Mouse (Mus musculus) c-Kit-positive CD71-positive TER-119-positive erythroid progenitor cells, embryonic 14.5 days (primary cell): ENCODE results near the gene Lyrm4.

Source experiments
- DNase-seq: peaks from one replicate; pipeline ENCODE4 v3.0.0-alpha.2; 2013; ENCODE audit warnings: low spot score

The Lyrm4 gene

GRCm38 (mm10) chr13:36117143-36118014 lies at the start of gene Lyrm4, which contains the start of gene Fars2:
Gene Lyrm4 (minus strand): TSS chr13:36117526.
Gene Fars2 (plus strand): TSS chr13:36117412.
- peak; percentile 97 for DNase-seq

GRCm38 (mm10) chr13:36163898-36164297 lies 46.6 kb upstream of the Lyrm4 start:
- no peak for DNase-seq

GRCm38 (mm10) chr13:36163411-36163810 lies 46.1 kb upstream of the Lyrm4 start:
- no peak for DNase-seq

DNA sequence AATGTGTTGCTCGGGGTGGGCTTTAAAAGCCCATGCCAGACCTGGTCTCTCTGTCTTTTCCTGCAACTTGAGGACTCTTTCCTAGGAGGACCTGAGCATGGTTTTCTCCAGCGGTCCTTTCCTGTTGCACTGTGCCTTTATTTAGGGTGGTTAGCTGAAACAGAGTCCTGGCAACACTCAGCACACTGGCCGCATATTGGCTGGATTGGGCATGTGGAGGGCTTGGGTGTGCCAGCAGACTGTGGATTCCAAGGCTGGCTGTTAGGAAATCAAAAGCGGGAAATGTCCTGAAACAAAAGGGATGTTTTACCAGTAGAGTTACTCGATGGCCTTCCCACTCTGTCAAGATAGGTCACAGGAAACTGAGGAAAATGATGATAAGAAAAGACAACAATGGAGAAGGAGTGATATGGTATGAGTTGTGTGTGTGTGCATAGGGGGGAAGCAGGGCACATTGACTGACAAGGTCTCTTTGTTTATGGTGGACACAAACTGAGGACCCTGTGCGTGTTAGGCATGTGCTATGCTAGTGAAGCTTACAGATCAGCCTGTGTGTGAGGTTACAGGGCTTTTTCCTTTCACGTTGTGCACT lies 39.1 kb upstream of the Lyrm4 start:
- DNase-seq: no peak

- no peak for DNase-seq
Measured at GRCm38 (mm10) chr13:36152728-36153498, 35.6 kb upstream of the Lyrm4 start.

- no peak for DNase-seq
Measured at GRCm38 (mm10) chr13:36150272-36150671, 32.9 kb upstream of the Lyrm4 start.

DNA sequence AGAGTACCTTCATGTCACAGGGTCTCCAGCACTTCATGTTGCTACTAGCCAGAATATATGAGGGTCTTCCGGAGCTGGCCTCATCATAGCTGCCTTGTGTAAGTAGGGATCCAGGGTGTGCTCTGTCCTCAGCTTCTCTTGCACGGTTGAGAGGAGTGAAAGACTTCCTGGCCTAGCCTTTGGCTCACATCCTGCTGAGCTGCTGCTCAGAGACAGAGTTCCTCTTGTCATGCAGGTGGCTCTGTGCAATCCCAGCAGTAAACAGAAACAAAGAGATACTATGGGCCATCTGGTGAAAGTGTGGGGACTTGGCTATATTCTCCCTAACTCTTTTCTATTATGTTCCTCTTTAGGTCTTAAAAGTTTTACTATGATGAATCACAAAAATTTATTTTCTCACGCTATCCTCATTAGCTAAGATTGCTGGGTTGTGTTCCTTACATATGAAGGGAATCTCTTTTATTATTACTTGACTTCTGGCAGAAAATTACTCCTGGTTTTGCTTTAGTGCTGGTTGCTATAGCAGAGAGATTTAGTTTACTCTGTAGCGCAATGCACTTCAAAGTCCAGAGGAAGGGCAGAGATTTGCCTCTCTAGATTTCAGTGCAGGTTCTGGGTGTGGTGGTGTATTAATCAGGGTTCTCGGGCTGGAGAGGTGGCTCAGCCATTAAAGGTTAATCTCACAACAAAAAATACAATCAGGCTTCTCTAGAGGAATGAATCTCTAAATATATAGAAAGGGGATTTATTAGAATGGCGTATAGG lies 32.0 kb upstream of the Lyrm4 start:
- DNase-seq: no peak

GRCm38 (mm10) chr13:36145601-36146000 lies 28.3 kb upstream of the Lyrm4 start:
- DNase-seq: no peak

- no peak for DNase-seq
Measured at GRCm38 (mm10) chr13:36140247-36141016, 23.1 kb upstream of the Lyrm4 start.

- no peak for DNase-seq
Measured at GRCm38 (mm10) chr13:36139703-36140102, 22.4 kb upstream of the Lyrm4 start.

- no peak for DNase-seq
Measured at GRCm38 (mm10) chr13:36131992-36132649, 14.8 kb upstream of the Lyrm4 start.

DNA sequence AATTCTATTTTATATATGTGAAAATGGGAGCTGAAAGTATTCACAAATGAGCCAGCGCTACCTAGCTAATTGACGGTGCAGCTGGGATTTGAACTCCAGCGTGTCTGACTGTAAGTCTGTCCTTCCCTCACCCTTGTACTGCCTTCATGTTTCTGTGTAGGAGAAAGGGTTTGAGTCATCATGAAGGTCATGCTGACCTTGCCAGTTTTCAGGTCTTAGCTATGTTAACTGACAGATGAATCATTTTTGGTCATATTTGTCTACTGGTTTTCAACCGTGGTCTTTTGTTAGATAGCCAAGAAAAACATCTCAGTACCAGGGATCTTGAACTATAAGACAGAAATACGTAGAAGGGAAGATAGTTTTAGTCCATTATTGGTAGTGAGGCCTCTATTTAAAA lies 14.1 kb upstream of the Lyrm4 start:
- DNase-seq: no peak

GRCm38 (mm10) chr13:36129360-36130054 lies 12.2 kb upstream of the Lyrm4 start:
- no peak for DNase-seq

DNA sequence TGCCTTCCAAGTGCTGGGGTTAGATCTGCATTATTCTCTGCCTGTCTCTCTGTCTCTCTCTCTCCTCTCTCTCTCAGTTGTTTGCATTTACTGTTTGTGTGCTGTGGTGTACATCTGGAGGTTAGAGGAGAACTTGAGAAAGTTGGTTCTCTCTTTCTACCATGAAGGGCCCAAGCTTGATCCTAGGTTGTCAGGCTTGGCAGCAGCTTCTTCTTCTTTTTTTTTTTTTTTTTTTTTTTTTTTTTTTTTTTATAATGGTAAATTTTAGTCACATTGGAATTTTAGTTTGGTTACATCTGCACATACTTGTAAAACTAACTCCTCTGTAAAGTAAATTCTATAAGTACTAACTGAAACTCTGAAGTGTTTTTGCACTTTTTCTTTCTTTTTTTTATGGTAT lies 3.3 kb upstream of the Lyrm4 start:
- DNase-seq: no peak

- no peak for DNase-seq
Measured at GRCm38 (mm10) chr13:36119684-36120083, 2.4 kb upstream of the Lyrm4 start.

- peak; percentile 56 for DNase-seq
Measured at GRCm38 (mm10) chr13:36116520-36117142, 695 bp downstream of the Lyrm4 start.

DNA sequence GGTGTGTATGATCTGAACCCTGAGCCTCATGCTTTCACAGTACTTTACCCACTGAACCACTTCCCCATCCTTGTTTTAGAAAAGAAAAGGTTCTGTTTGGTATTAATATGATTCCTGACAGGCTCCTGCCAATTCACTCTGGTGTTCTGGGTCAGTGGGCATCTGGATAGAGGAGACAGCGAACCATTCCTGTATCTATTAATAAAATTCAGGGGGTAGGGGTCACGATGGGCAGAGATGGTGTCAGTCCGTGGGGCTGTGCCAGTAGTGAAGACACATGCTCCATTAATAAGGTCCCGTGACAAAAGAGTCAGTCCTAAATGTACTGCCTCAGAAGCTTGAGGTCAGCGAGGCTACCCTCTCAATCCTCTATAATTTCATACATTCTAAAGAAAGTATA lies 4.1 kb downstream of the Lyrm4 start:
- no peak for DNase-seq

DNA sequence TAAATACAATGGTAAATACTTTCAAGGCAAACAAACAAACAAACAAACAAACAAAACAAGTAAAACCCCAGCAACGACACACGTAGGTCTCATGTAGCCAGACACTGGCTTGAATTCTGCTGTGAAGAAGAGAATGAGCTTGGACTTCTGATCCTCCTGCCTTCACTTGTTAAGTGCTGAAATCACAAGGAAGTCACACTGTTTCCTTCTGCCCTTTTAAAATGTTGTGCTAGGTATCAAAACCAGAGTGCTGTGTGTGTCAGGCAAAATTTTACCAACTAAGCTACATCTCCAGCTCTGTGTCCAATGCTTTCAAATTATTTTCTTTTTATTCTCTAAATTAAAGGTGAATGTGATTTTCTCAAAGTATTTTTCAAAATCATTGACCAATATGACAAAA lies 6.0 kb downstream of the Lyrm4 start:
- no peak for DNase-seq

GRCm38 (mm10) chr13:36108528-36108927 lies 8.8 kb downstream of the Lyrm4 start:
- no peak for DNase-seq

GRCm38 (mm10) chr13:36105591-36105990 lies 11.7 kb downstream of the Lyrm4 start:
- no peak for DNase-seq
